Mouse (Mus musculus): Measurements from ENCODE around the gene Rnf216.

- no peak for TF ChIP-seq CTCF (IDR thresholded peaks at IDR 0.05; ENCODE audit: control insufficient read depth, insufficient read depth, insufficient read length)
- no peak for TF ChIP-seq CEBPB (IDR thresholded peaks at IDR 0.05; ENCODE audit: low read depth)
Observed at GRCm38 (mm10) chr5:143057753-143058152, 55.0 kb downstream of the Rnf216 start.

Data from C2C12 (cell line).